Mouse (Mus musculus): ENCODE results near the gene Zfp804b. TPM values are rescaled to one million over a fixed set of nuclear protein-coding genes. Genes with fewer than 3 reads are reported as not detected.

The Zfp804b gene
- not detected for total RNA-seq (2023)

GRCm38 (mm10) chr5:7344145-7345010 lies at the start of gene Zfp804b:
Zfp804b (minus strand) TSS chr5:7344756.

GRCm38 (mm10) chr5:7303819-7304218 lies 40.7 kb downstream of the Zfp804b start, which contains the start of gene Tex47:
Tex47 (plus strand) TSS chr5:7304119.

Other genes with a start within 250 kb of the Zfp804b start
- gene Tex47, start 40.6 kb downstream of the Zfp804b start, total RNA-seq (2023), result not detected

Data from B cell, adult 67 days (primary cell).